ENCODE assay signal across 8 mouse cellular contexts in genomic region chr7:144569428-144569827, GRCm38 (mm10). TPM values are rescaled to one million over a fixed set of nuclear protein-coding genes. Genes with fewer than 3 reads are reported as not detected.
DNase-seq lines count a peak whose midpoint lies in the region; ATAC-seq and TF ChIP-seq lines count a peak whose summit lies in the region.

No protein-coding gene starts in this region.

- H3K4me2 ChIP-seq in limb, embryonic 14.5 days (replicated peaks; ENCODE audit: low read depth, low read length, severe bottlenecking) = no peak overlapping the region
- H3K4me2 ChIP-seq in heart, embryonic 14.5 days (ENCODE audit: low read length) = no peak overlapping the region
- no peak overlapping the region for H3K4me2 ChIP-seq in lung, postnatal 0 days (replicated peaks; ENCODE audit: low read depth, low read length)
- H3K4me2 ChIP-seq in intestine, embryonic 16.5 days (ENCODE audit: low read depth, low read length) = no peak overlapping the region

- no peak overlapping the region for H3K4me3 ChIP-seq in limb, embryonic 14.5 days (replicated peaks; ENCODE audit: low read length)
- H3K4me3 ChIP-seq in limb, embryonic 10.5 days = no peak overlapping the region
- no peak overlapping the region for H3K4me3 ChIP-seq in heart, embryonic 14.5 days (ENCODE audit: control insufficient read depth in 1 of 2, insufficient read depth in 1 of 2, low read depth in 1 of 2, low read length in 2 of 2)
- H3K4me3 ChIP-seq in lung, postnatal 0 days (ENCODE audit: low read depth, low read length) = no peak overlapping the region
- no peak overlapping the region for H3K4me3 ChIP-seq in intestine, embryonic 16.5 days (ENCODE audit: low read length)

- H3K9me3 ChIP-seq in limb, embryonic 14.5 days (ENCODE audit: control insufficient read depth, low read length) = no peaks in the 10 kb centered on the region
- no peaks in the 10 kb centered on the region for H3K9me3 ChIP-seq in limb, embryonic 10.5 days (replicated peaks)
- H3K9me3 ChIP-seq in heart, embryonic 14.5 days (ENCODE audit: control insufficient read depth, low read length) = no peaks in the 10 kb centered on the region
- H3K9me3 ChIP-seq in lung, postnatal 0 days (ENCODE audit: low read length) = no peaks in the 10 kb centered on the region
- H3K9me3 ChIP-seq in intestine, embryonic 16.5 days (ENCODE audit: control insufficient read depth, low read length) = no peaks in the 10 kb centered on the region

- H3K27ac ChIP-seq in limb, embryonic 14.5 days (replicated peaks; ENCODE audit: low read depth, low read length) = no peak overlapping the region
- H3K27ac ChIP-seq in limb, embryonic 10.5 days = no peak overlapping the region
- H3K27ac ChIP-seq in heart, embryonic 14.5 days (replicated peaks in 1 of 2; ENCODE audit: control insufficient read depth in 1 of 2, insufficient read depth in 1 of 2, low read depth in 2 of 2, low read length in 2 of 2) = peak overlapping the region; percentile 62 to 65; a peak in 3 of 4 replicates
- H3K27ac ChIP-seq in lung, postnatal 0 days (ENCODE audit: low read length) = peak overlapping the region; percentile 43; the same call in 1 of the 2 replicates
- H3K27ac ChIP-seq in intestine, embryonic 16.5 days (ENCODE audit: low read length) = no peak overlapping the region; the same call in 1 of the 2 replicates

- 65% methylated on average over 7 of the region's 7 CpGs for WGBS in limb, embryonic 14.5 days
- 76% methylated on average over 7 of the region's 7 CpGs for WGBS in limb, embryonic 10.5 days
- 22% methylated on average over 7 of the region's 7 CpGs for WGBS in heart, embryonic 14.5 days
- WGBS in lung, postnatal 0 days = 44% methylated on average over 7 of the region's 7 CpGs
- WGBS in intestine, embryonic 16.5 days = 63% methylated on average over 7 of the region's 7 CpGs

- TF ChIP-seq EP300 in lung, postnatal 0 days (IDR thresholded peaks at IDR 0.05) = no peak

- no peak for TF ChIP-seq POLR2A in limb, embryonic 14.5 days (IDR thresholded peaks at IDR 0.05; ENCODE audit: borderline replicate concordance, extremely low read depth, insufficient read depth, insufficient read length)
- TF ChIP-seq POLR2A in brain, embryonic 14.5 days (IDR thresholded peaks at IDR 0.05; ENCODE audit: borderline replicate concordance, extremely low read depth, insufficient read depth, insufficient read length, poor library complexity, severe bottlenecking) = no peak

- TF ChIP-seq CTCF in brain, embryonic 14.5 days (IDR thresholded peaks at IDR 0.05; ENCODE audit: borderline replicate concordance, extremely low read depth, insufficient read depth, insufficient read length) = no peak
- no peak for TF ChIP-seq CTCF in lung, postnatal 0 days (IDR thresholded peaks at IDR 0.05)

- H3K9ac ChIP-seq in limb, embryonic 14.5 days (ENCODE audit: low read depth, low read length, severe bottlenecking) = no peak overlapping the region
- no peak overlapping the region for H3K9ac ChIP-seq in heart, embryonic 14.5 days (ENCODE audit: low read length)
- H3K9ac ChIP-seq in lung, postnatal 0 days (replicated peaks; ENCODE audit: low read depth) = no peak overlapping the region
- H3K9ac ChIP-seq in intestine, embryonic 16.5 days (ENCODE audit: low read depth, low read length) = no peak overlapping the region

- H3K4me1 ChIP-seq in limb, embryonic 14.5 days (ENCODE audit: control insufficient read depth, insufficient read depth, low read length) = no peaks in the 10 kb centered on the region
- H3K4me1 ChIP-seq in limb, embryonic 10.5 days = peaks cover 3% of the 10 kb centered on the region
- peaks cover 4 to 8% of the 10 kb centered on the region in 2 experiments; a peak in 3 of 4 replicates for H3K4me1 ChIP-seq in heart, embryonic 14.5 days (ENCODE audit: control insufficient read depth in 2 of 2, insufficient read depth in 2 of 2, low read length in 2 of 2)
- H3K4me1 ChIP-seq in lung, postnatal 0 days (ENCODE audit: insufficient read depth, low read depth, low read length) = no peaks in the 10 kb centered on the region
- H3K4me1 ChIP-seq in intestine, embryonic 16.5 days (ENCODE audit: control insufficient read depth, insufficient read depth, low read length) = no peaks in the 10 kb centered on the region; the same call in 1 of the 2 replicates

- no peaks in the 10 kb centered on the region for H3K27me3 ChIP-seq in limb, embryonic 14.5 days (ENCODE audit: control insufficient read depth, insufficient read depth, low read length)
- no peaks in the 10 kb centered on the region for H3K27me3 ChIP-seq in limb, embryonic 10.5 days (ENCODE audit: low read depth, poor library complexity, severe bottlenecking)
- no peaks in the 10 kb centered on the region for H3K27me3 ChIP-seq in heart, embryonic 14.5 days (ENCODE audit: control insufficient read depth, insufficient read depth, low read length)
- no peaks in the 10 kb centered on the region for H3K27me3 ChIP-seq in lung, postnatal 0 days (replicated peaks; ENCODE audit: insufficient read depth, low read length)
- H3K27me3 ChIP-seq in intestine, embryonic 16.5 days (replicated peaks; ENCODE audit: control insufficient read depth, insufficient read depth, low read length) = 0 out of 2 replicates have a peak, but pooled peaks cover 5% of the 10 kb centered on the region

- DNase-seq in limb, embryonic 14.5 days (ENCODE audit: low spot score) = peak; percentile 34
- DNase-seq in limb, embryonic 10.5 days (ENCODE audit: low spot score) = no peak
- DNase-seq in brain, embryonic 14.5 days (ENCODE audit: low read depth) = peak; percentile 33
- peak; percentile 56 for DNase-seq in lung, postnatal 0 days (ENCODE audit: low spot score)
- no peak for DNase-seq in layer of hippocampus, adult 9-11 months
- DNase-seq in spleen, postnatal 36 days (ENCODE audit: low spot score in 2 of 2) = no peak

- no peak for ATAC-seq in limb, embryonic 14.5 days (ENCODE audit: low FRiP score, low read depth)
- peak; percentile 68; the same call in 1 of the 2 replicates for ATAC-seq in heart, embryonic 14.5 days (ENCODE audit: insufficient number of reproducible peaks, insufficient read depth, low FRiP score, low read depth)
- peak; percentile 82 for ATAC-seq in lung, postnatal 0 days
- no peak; the same call in 1 of the 2 replicates for ATAC-seq in intestine, embryonic 16.5 days

- H3K36me3 ChIP-seq in limb, embryonic 14.5 days (ENCODE audit: control insufficient read depth, insufficient read depth, low read length) = no peaks in the 10 kb centered on the region
- no peaks in the 10 kb centered on the region for H3K36me3 ChIP-seq in limb, embryonic 10.5 days
- no peaks in the 10 kb centered on the region for H3K36me3 ChIP-seq in heart, embryonic 14.5 days (ENCODE audit: control insufficient read depth, insufficient read depth, low read length)
- H3K36me3 ChIP-seq in lung, postnatal 0 days (ENCODE audit: insufficient read depth, low read length) = no peaks in the 10 kb centered on the region
- no peaks in the 10 kb centered on the region for H3K36me3 ChIP-seq in intestine, embryonic 16.5 days (ENCODE audit: control insufficient read depth, insufficient read depth, low read length)

RNA-seq across cellular contexts. Expression of gene Fadd, which starts 12.8 kb away (rescaled TPM):
- 9.3 and 10.8 TPM in 2 replicates for polyA plus RNA-seq in limb, embryonic 14.5 days (2012; rRNA removed)
- 9.6 and 11.0 TPM in 2 replicates for polyA plus RNA-seq in limb, embryonic 14.5 days (2014; fragmentation: Nextera tagmentation; extraction: Ambion mirVana)
- 12.6 and 13.5 TPM in 2 replicates for polyA plus RNA-seq in limb, embryonic 10.5 days (2016; fragmentation: Nextera tagmentation; extraction: Ambion mirVana)
- polyA plus RNA-seq in brain, embryonic 14.5 days (2012; rRNA removed) = 5.9 and 7.1 TPM in 2 replicates
- polyA plus RNA-seq in heart, embryonic 14.5 days (2014; fragmentation: Nextera tagmentation; extraction: Ambion mirVana) = 12.7 and 13.3 TPM in 2 replicates
- polyA plus RNA-seq in lung, postnatal 0 days (2015; fragmentation: Nextera tagmentation; extraction: Ambion mirVana) = 7.4 and 8.1 TPM in 2 replicates
- polyA plus RNA-seq in intestine, embryonic 16.5 days (2015; fragmentation: Nextera tagmentation; extraction: Ambion mirVana) = 13.8 and 13.9 TPM in 2 replicates

RNA-seq across cellular contexts. Expression of gene Ppfia1, which starts 15.9 kb away (rescaled TPM):
- polyA plus RNA-seq in limb, embryonic 14.5 days (2012; rRNA removed) = 58.1 and 63.6 TPM in 2 replicates
- 41.7 and 42.0 TPM in 2 replicates for polyA plus RNA-seq in limb, embryonic 14.5 days (2014; fragmentation: Nextera tagmentation; extraction: Ambion mirVana)
- 43.2 and 45.5 TPM in 2 replicates for polyA plus RNA-seq in limb, embryonic 10.5 days (2016; fragmentation: Nextera tagmentation; extraction: Ambion mirVana)
- polyA plus RNA-seq in brain, embryonic 14.5 days (2012; rRNA removed) = 54.5 and 57.9 TPM in 2 replicates
- 25.0 and 28.8 TPM in 2 replicates for polyA plus RNA-seq in heart, embryonic 14.5 days (2014; fragmentation: Nextera tagmentation; extraction: Ambion mirVana)
- polyA plus RNA-seq in lung, postnatal 0 days (2015; fragmentation: Nextera tagmentation; extraction: Ambion mirVana) = 19.7 and 22.0 TPM in 2 replicates
- 13.8 TPM in 2 replicates for polyA plus RNA-seq in intestine, embryonic 16.5 days (2015; fragmentation: Nextera tagmentation; extraction: Ambion mirVana)

Comparison
In these comparisons a context has a peak if more than half of its experiments do, and no peak if none do; other contexts are left out.
1. DNase-seq: peak in limb, embryonic 14.5 days (single experiment), brain, embryonic 14.5 days (single experiment) and lung, postnatal 0 days (single experiment); none in limb, embryonic 10.5 days (single experiment), layer of hippocampus, adult 9-11 months (single experiment) and spleen, postnatal 36 days (0 of 2).
2. ATAC-seq: peak in heart, embryonic 14.5 days (single experiment) and lung, postnatal 0 days (single experiment); none in limb, embryonic 14.5 days (single experiment) and intestine, embryonic 16.5 days (single experiment).
3. H3K27ac ChIP-seq: peak in heart, embryonic 14.5 days (2 of 2) and lung, postnatal 0 days (single experiment); none in limb, embryonic 14.5 days (single experiment), limb, embryonic 10.5 days (single experiment) and intestine, embryonic 16.5 days (single experiment).